ENCODE assay signal across 22 mouse cellular contexts in the genomic region with DNA sequence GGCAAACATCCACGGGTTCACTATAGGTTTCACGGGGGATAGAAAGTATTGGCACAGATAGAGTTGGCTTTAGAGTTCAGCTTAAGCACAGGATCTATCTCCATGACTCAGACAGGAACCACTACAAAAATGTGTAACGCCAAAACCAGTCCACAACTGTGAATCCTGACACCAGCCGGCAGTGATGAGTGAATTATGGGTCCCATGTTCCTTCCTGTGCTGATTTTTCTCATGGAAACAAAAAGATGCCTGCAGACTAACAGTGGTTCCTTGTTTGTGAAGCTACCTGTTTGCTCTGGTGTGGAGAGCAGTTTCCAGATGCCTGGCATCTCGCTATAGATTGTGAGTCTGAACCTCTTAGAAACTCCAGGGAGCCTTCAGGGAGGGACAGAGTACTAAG.
A peak's percentile ranks its signal among the peaks of the same experiment; 100 is the strongest.
DNase-seq lines count a peak whose midpoint lies in the region; ATAC-seq lines count a peak whose summit lies in the region.
"Had no signal": no experiment of that assay in that cellular context is flagged by ENCODE, and none has a peak within 500 bp of the region (broad histone marks: within the 10 kb centered on the region; RNA-seq: fewer than 3 reads in every experiment).

No protein-coding gene starts in this region.

- no peaks in the 10 kb centered on the region for H3K9me3 ChIP-seq in kidney, embryonic 16.5 days (ENCODE audit: low read length)
- H3K9me3 ChIP-seq: embryonic facial prominence, embryonic 15.5 days; forebrain, embryonic 10.5 days; G1E; heart, embryonic 12.5 days had no signal

- no peaks in the 10 kb centered on the region for H3K4me1 ChIP-seq in kidney, embryonic 16.5 days (ENCODE audit: insufficient read depth, low read length)
- H3K4me1 ChIP-seq: embryonic facial prominence, embryonic 15.5 days had no signal

- peak; percentile 21 to 29 for DNase-seq in kidney, adult 8-10 months
- peak; percentile 46 for DNase-seq in kidney, adult 9 months
- peak; percentile 30 for DNase-seq in kidney, postnatal 10 days
- DNase-seq in left cerebral cortex, postnatal 25 days (ENCODE audit: low spot score in 2 of 2), result no peak
- no peak for DNase-seq in heart, postnatal 14 days
- DNase-seq: adrenal gland, adult 8-10 months; adrenal gland, postnatal 36 days; B cell, adult 2 months; cerebellum, adult 2 months; cerebellum, postnatal 14 days; embryo, embryonic 11 days; gastrocnemius, adult 2 months; gastrocnemius, postnatal 25 days; heart, postnatal 36 days had no signal

- no peak for ATAC-seq in kidney, embryonic 16.5 days (ENCODE audit: low FRiP score, low TSS enrichment)
- ATAC-seq: CD4-positive, CD25-positive, alpha-beta regulatory T cell, adult 4 months; forebrain, embryonic 14.5 days had no signal

- no peaks in the 10 kb centered on the region for H3K27me3 ChIP-seq in kidney, embryonic 16.5 days (ENCODE audit: insufficient read depth, low read length)
- H3K27me3 ChIP-seq: embryonic facial prominence, embryonic 15.5 days; heart, embryonic 12.5 days had no signal

- H3K4me3 ChIP-seq in kidney, embryonic 16.5 days (ENCODE audit: low read length), result no peak overlapping the region
- H3K4me3 ChIP-seq: embryonic facial prominence, embryonic 15.5 days; erythroblast, embryonic 14.5 days; forebrain, embryonic 10.5 days; gastrocnemius, adult 2 months; heart, embryonic 12.5 days had no signal

- no peak overlapping the region for H3K9ac ChIP-seq in kidney, embryonic 16.5 days (replicated peaks; ENCODE audit: low read length)
- H3K9ac ChIP-seq: embryonic facial prominence, embryonic 15.5 days; heart, embryonic 12.5 days had no signal

- intact Hi-C loops in left cerebral cortex, postnatal 25 days (cut with DNase I), result no loop called here
- intact Hi-C loops in heart, postnatal 14 days (cut with DNase I), result no loop called here

- H3K4me2 ChIP-seq in kidney, embryonic 16.5 days (replicated peaks; ENCODE audit: low read depth, low read length), result no peak overlapping the region
- H3K4me2 ChIP-seq: embryonic facial prominence, embryonic 15.5 days; heart, embryonic 12.5 days had no signal

- 69% methylated on average over 5 of the region's 5 CpGs for WGBS in kidney, embryonic 16.5 days

- H3K36me3 ChIP-seq in kidney, embryonic 16.5 days (ENCODE audit: insufficient read depth, low read length), result 0 out of 2 replicates have a peak, but pooled peaks cover 2% of the 10 kb centered on the region
- H3K36me3 ChIP-seq: G1E had no signal

- no peak overlapping the region for H3K27ac ChIP-seq in kidney, embryonic 16.5 days (ENCODE audit: low read length)
- H3K27ac ChIP-seq: embryonic facial prominence, embryonic 15.5 days; forebrain, embryonic 10.5 days; gastrocnemius, adult 2 months had no signal

Comparison
In these comparisons a context has a peak if more than half of its experiments do, and no peak if none do; other contexts are left out.
1. DNase-seq: peak in kidney, adult 8-10 months (2 of 2), kidney, adult 9 months (single experiment) and kidney, postnatal 10 days (single experiment); none in left cerebral cortex, postnatal 25 days (0 of 2) and heart, postnatal 14 days (0 of 2).